Mouse (Mus musculus) adrenal gland, postnatal 36 days (tissue): Measurements from ENCODE around the gene Fut8. TPM values are rescaled to one million over a fixed set of nuclear protein-coding genes. Genes with fewer than 3 reads are reported as not detected.
"Not testable (repeated sequence)": the region's sequence is repeated elsewhere in the genome, so short reads cannot be mapped to it uniquely, and the experiment has no call there.

Source experiments
- DNase-seq, 2 experiments: peaks; one replicate each; pipeline ENCODE4 v3.0.0; 2021; ENCODE audit warnings: mixed read lengths in 1 of 2
- total RNA-seq, 2 experiments: library from RNA; stranded (reverse); gene quantifications; 2 replicates each; pipeline ENCODE4 v1.2.3; 2021

Gene Fut8
- total RNA-seq, 2 experiments from 2014 or later, result 39.2 to 43.0 TPM

GRCm38 (mm10) chr12:77500439-77501055 lies 262.6 kb downstream of the Fut8 start:
- peak; percentile 12 to 13 for DNase-seq

GRCm38 (mm10) chr12:77501466-77502240 lies 263.7 kb downstream of the Fut8 start:
- peak; percentile 8 to 29 for DNase-seq

- DNase-seq, result no peak
These were observed 264.3 kb downstream of the Fut8 start for GRCm38 (mm10) chr12:77502243-77502642.

- no peak for DNase-seq
These were observed 267.5 kb downstream of the Fut8 start for GRCm38 (mm10) chr12:77505431-77505830.

GRCm38 (mm10) chr12:77507770-77508169 lies 269.8 kb downstream of the Fut8 start:
- no peak for DNase-seq

GRCm38 (mm10) chr12:77510758-77511157 lies 272.8 kb downstream of the Fut8 start:
- DNase-seq, result no peak

- DNase-seq, result no peak
These were observed 273.3 kb downstream of the Fut8 start for GRCm38 (mm10) chr12:77511206-77511605.

GRCm38 (mm10) chr12:77511631-77512030 lies 273.7 kb downstream of the Fut8 start:
- DNase-seq, result no peak

- no peak for DNase-seq
These were observed 278.9 kb downstream of the Fut8 start for GRCm38 (mm10) chr12:77516805-77517204.

GRCm38 (mm10) chr12:77517691-77518090 lies 279.8 kb downstream of the Fut8 start:
- DNase-seq, result no peak

- no peak for DNase-seq
These were observed 281.7 kb downstream of the Fut8 start for GRCm38 (mm10) chr12:77519534-77520102.

- not testable (repeated sequence) for DNase-seq
These were observed 286.1 kb downstream of the Fut8 start for GRCm38 (mm10) chr12:77524014-77524413.
